Comparison of ENCODE assay signal across 8 mouse cellular contexts in genomic region chr6:114723925-114724324, GRCm38 (mm10).
DNase-seq lines count a peak whose midpoint lies in the region; ATAC-seq and TF ChIP-seq lines count a peak whose summit lies in the region.

No protein-coding gene starts in this region.

- peak overlapping the region; percentile 32 for H3K4me3 ChIP-seq in gastrocnemius, adult 2 months
- H3K4me3 ChIP-seq in forebrain, embryonic 15.5 days = no peak overlapping the region
- no peak overlapping the region for H3K4me3 ChIP-seq in midbrain, embryonic 15.5 days

- no peaks in the 10 kb centered on the region for H3K27me3 ChIP-seq in forebrain, embryonic 15.5 days
- no peaks in the 10 kb centered on the region for H3K27me3 ChIP-seq in midbrain, embryonic 15.5 days (replicated peaks)

- DNase-seq in gastrocnemius, adult 2 months = peak; percentile 38
- DNase-seq in gastrocnemius, postnatal 25 days = no peak
- DNase-seq in adrenal gland, postnatal 36 days = peak; percentile 31 to 58
- peak; percentile 58 for DNase-seq in induced T-regulatory cell, adult 2 months (ENCODE audit: low read depth)
- peak; percentile 55 to 78 for DNase-seq in left cerebral cortex, postnatal 10 days (ENCODE audit: extremely low spot score in 1 of 2, low spot score in 2 of 2)
- peak; percentile 16 to 51 for DNase-seq in thymus, postnatal 10 days (ENCODE audit: low spot score in 2 of 2)

- ATAC-seq in forebrain, embryonic 15.5 days (replicated peaks) = peak; percentile 73
- ATAC-seq in midbrain, embryonic 15.5 days (replicated peaks) = peak; percentile 84

- no peaks in the 10 kb centered on the region for H3K36me3 ChIP-seq in forebrain, embryonic 15.5 days
- H3K36me3 ChIP-seq in midbrain, embryonic 15.5 days (replicated peaks) = no peaks in the 10 kb centered on the region

- intact Hi-C loops in gastrocnemius, adult 2 months (cut with DNase I) = loop anchor here (1.0 to 2.0 kb wide), 2 partner anchors 202 to 283 kb away; no protein-coding TSS in a partner anchor
- intact Hi-C loops in left cerebral cortex, postnatal 10 days (cut with DNase I) = loop anchor here (2.0 to 5.0 kb wide), 2 partner anchors 203 to 298 kb away; no protein-coding TSS in a partner anchor

- WGBS in forebrain, embryonic 15.5 days = 21% methylated on average over 9 of the region's 9 CpGs
- 24% methylated on average over 9 of the region's 9 CpGs for WGBS in midbrain, embryonic 15.5 days

- no peak overlapping the region for H3K4me2 ChIP-seq in forebrain, embryonic 15.5 days (replicated peaks)
- H3K4me2 ChIP-seq in midbrain, embryonic 15.5 days = no peak overlapping the region

- no peak overlapping the region for H3K9ac ChIP-seq in forebrain, embryonic 15.5 days (replicated peaks)
- no peak overlapping the region for H3K9ac ChIP-seq in midbrain, embryonic 15.5 days

- TF ChIP-seq CTCF in gastrocnemius, adult 2 months (IDR thresholded peaks at IDR 0.05) = peak; percentile 85

- H3K27ac ChIP-seq in gastrocnemius, adult 2 months = peak overlapping the region; percentile 87
- no peak overlapping the region for H3K27ac ChIP-seq in forebrain, embryonic 15.5 days (replicated peaks)
- H3K27ac ChIP-seq in midbrain, embryonic 15.5 days = no peak overlapping the region

- H3K9me3 ChIP-seq in forebrain, embryonic 15.5 days = no peaks in the 10 kb centered on the region
- no peaks in the 10 kb centered on the region for H3K9me3 ChIP-seq in midbrain, embryonic 15.5 days

- peaks cover 28% of the 10 kb centered on the region for H3K4me1 ChIP-seq in forebrain, embryonic 15.5 days
- H3K4me1 ChIP-seq in midbrain, embryonic 15.5 days = peaks cover 22% of the 10 kb centered on the region
